Comparison of ENCODE assay signal across 9 mouse cellular contexts in genomic region chr5:136427121-136427771, GRCm38 (mm10).
DNase-seq lines count a peak whose midpoint lies in the region; ATAC-seq lines count a peak whose summit lies in the region.
"Had no signal": no experiment of that assay in that cellular context is flagged by ENCODE, and none has a peak within 500 bp of the region (broad histone marks: within the 10 kb centered on the region; RNA-seq: fewer than 3 reads in every experiment).

No protein-coding gene starts in this region.

- ATAC-seq in heart, embryonic 16.5 days (replicated peaks; ENCODE audit: extremely low read depth, insufficient read depth, low FRiP score) = peak; percentile 8; the same call in 1 of the 2 replicates
- ATAC-seq in kidney, embryonic 15.5 days (replicated peaks; ENCODE audit: low FRiP score) = no peak
- ATAC-seq: liver, embryonic 12.5 days had no signal

- peak overlapping the region; percentile 5; the same call in 1 of the 2 replicates for H3K4me3 ChIP-seq in heart, embryonic 16.5 days (ENCODE audit: low read length)
- no peak overlapping the region for H3K4me3 ChIP-seq in kidney, embryonic 15.5 days (replicated peaks)
- H3K4me3 ChIP-seq: liver, embryonic 12.5 days had no signal

- peak overlapping the region; percentile 58 for H3K4me2 ChIP-seq in heart, embryonic 16.5 days (ENCODE audit: low read depth, low read length)
- peak overlapping the region; percentile 8; the same call in 1 of the 2 replicates for H3K4me2 ChIP-seq in kidney, embryonic 15.5 days
- H3K4me2 ChIP-seq: liver, embryonic 12.5 days had no signal

- no peaks in the 10 kb centered on the region for H3K36me3 ChIP-seq in heart, embryonic 16.5 days (ENCODE audit: control insufficient read depth, insufficient read depth)
- H3K36me3 ChIP-seq in kidney, embryonic 15.5 days = no peaks in the 10 kb centered on the region
- H3K36me3 ChIP-seq: liver, embryonic 12.5 days had no signal

- 39% methylated on average over 4 of the region's 4 CpGs for WGBS in heart, embryonic 16.5 days
- 42% methylated on average over 4 of the region's 4 CpGs for WGBS in kidney, embryonic 15.5 days

- DNase-seq in adrenal gland, adult (ENCODE audit: inconsistent age in 2 of 2, low spot score in 1 of 2) = peak; percentile 47 to 82
- DNase-seq in adrenal gland, postnatal 25 days = no peak
- no peak for DNase-seq in heart, postnatal 36 days
- peak; percentile 54 for DNase-seq in 3T3-L1 (ENCODE audit: low read depth, low spot score)
- DNase-seq in frontal cortex, postnatal 14 days (ENCODE audit: low spot score in 2 of 2) = no peak
- no peak for DNase-seq in layer of hippocampus, adult 11-12 months (ENCODE audit: low spot score)

- intact Hi-C loops in heart, postnatal 36 days (cut with DNase I) = loop anchor here (2.0 kb wide), 1 partner anchor 140 kb away; the partner anchor contains the start of gene Cux1

- no peaks in the 10 kb centered on the region for H3K9me3 ChIP-seq in heart, embryonic 16.5 days (replicated peaks; ENCODE audit: control insufficient read depth, low read length)
- H3K9me3 ChIP-seq in kidney, embryonic 15.5 days (replicated peaks) = no peaks in the 10 kb centered on the region
- H3K9me3 ChIP-seq: liver, embryonic 12.5 days had no signal

- H3K27me3 ChIP-seq in heart, embryonic 16.5 days (ENCODE audit: control insufficient read depth, insufficient read depth, low read length) = no peaks in the 10 kb centered on the region
- H3K27me3 ChIP-seq in kidney, embryonic 15.5 days = no peaks in the 10 kb centered on the region
- H3K27me3 ChIP-seq: liver, embryonic 12.5 days had no signal

- H3K4me1 ChIP-seq in heart, embryonic 16.5 days (ENCODE audit: control insufficient read depth, insufficient read depth, low read length) = peaks cover 31% of the 10 kb centered on the region
- H3K4me1 ChIP-seq in kidney, embryonic 15.5 days = peaks cover 46% of the 10 kb centered on the region

- H3K9ac ChIP-seq in heart, embryonic 16.5 days (ENCODE audit: low read length) = peak overlapping the region; percentile 66
- no peak overlapping the region for H3K9ac ChIP-seq in kidney, embryonic 15.5 days
- H3K9ac ChIP-seq: liver, embryonic 12.5 days had no signal

- peak overlapping the region; percentile 97 for H3K27ac ChIP-seq in heart, embryonic 16.5 days (ENCODE audit: low read length)
- peak overlapping the region; percentile 82 for H3K27ac ChIP-seq in kidney, embryonic 15.5 days
- H3K27ac ChIP-seq: liver, embryonic 12.5 days had no signal

Comparison
In these comparisons a context has a peak if more than half of its experiments do, and no peak if none do; other contexts are left out.
1. DNase-seq: peak in adrenal gland, adult (2 of 2) and 3T3-L1 (single experiment); none in adrenal gland, postnatal 25 days (single experiment), heart, postnatal 36 days (0 of 2), frontal cortex, postnatal 14 days (0 of 2) and layer of hippocampus, adult 11-12 months (single experiment).